Mouse (Mus musculus): ENCODE results near the gene Rgs10. TPM values are rescaled to one million over a fixed set of nuclear protein-coding genes. Genes with fewer than 3 reads are reported as not detected.

The Rgs10 gene
- 136 and 139 TPM in 2 replicates for polyA plus RNA-seq (2021; fragmentation: Nextera tagmentation)
- long read RNA-seq, experiment 1, transcript Rgs10-201 (5 exons, 880 nt) = major isoform, 46 of 65 reads
- long read RNA-seq, experiment 1, partial matches to known transcripts = 1 of 65 reads
- long read RNA-seq, experiment 1, other reads (novel, unspliced or antisense) = 18 of 65 reads
- long read RNA-seq, experiment 2, transcript Rgs10-201 (5 exons, 880 nt) = major isoform, 90 of 141 reads
- long read RNA-seq, experiment 2, partial matches to known transcripts = 20 of 141 reads
- long read RNA-seq, experiment 2, other reads (novel, unspliced or antisense) = 31 of 141 reads

DNA sequence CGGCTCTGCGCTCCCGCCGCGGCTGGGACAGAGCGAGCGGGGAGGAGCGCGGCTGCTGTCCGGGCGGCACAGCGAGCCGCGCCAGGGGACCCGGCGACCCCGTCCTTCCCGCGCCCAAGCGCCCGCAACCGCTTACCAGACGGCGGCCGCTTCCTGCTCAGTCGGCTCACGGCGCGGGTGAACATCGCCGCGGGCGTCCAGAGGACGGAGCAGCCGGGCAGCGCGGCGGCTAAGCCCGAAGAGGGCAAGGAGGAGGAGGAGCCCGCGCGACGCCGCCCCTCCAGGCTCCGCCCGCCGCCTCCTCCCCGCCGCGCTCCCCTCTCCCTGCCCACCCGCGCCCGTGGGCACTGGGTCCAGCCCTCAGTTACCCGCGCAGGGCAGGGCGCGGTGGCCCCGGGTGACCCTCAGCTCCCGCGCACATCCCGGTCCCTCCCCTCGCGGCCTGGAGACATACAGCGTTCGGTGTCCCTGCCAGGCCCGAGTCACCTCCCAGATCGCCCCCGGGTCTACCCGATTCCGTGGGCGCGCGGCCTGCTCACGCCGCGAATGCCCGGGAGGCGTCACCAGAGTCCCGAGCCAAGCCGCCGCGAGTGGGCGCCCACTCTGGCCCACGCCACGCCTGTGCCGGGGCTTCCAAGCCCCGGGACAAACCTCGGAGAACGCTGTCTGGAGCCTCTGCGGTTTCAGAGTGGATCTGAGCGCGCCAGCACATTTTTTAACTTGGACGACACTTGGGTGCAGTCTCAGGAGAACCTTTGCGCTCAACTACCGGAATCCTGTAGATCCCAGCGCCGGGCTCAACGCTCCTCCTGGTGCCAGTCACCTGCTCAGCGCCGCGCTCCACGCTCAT lies at the start of gene Rgs10:
Rgs10 (minus strand) TSS at position 829 of the 850 bp plus-strand sequence.

DNA sequence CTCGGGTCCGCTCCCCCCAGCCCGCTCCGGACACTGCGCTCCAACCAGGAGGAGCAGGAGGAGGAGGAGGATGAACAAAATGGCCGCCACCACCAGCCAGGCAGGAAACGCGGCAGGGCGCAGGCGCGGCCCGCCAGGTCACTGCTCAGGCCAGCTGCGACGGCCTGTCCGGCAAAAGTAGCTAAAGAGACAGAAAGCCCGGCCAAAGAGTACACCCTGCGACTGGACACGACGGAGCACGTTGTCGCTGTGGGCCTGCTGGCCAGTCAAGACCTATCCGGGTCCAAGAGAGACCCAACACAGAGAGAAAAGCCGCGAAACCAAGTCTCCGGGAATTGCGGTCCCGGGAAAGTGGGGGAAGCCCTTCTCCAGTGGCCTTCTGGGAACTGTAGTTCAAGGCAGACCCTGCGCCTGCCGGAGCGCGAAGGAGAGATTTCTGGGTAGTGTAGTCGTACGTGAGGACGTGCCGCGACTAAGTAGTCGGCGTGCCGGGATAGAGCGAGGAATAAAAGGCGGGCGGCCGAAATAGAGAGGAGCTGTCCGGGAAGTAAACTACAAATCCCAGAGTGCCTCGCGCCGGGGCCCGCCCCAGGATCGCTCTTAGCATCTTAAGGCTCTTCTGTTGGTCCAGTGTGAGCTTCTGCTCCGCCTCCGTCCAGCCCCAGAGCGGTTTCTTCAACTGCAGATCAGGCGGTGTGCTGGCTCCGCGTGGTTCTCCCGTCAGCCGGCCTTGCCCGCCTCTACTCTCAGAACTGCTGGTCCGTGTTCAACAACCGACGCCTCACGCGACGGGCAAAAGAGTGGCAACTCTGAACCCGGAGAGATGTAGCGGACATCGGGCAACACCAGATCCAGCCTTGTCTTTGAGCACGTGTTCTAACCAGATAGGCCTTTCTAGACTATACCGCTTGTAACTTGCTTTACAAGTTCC lies 43.0 kb upstream of the Rgs10 start, which contains the start of gene Tial1:
Tial1 (minus strand) TSS at position 433 of the 931 bp plus-strand sequence.

Other genes starting within 250 kb of the Rgs10 start
- 50.7 and 69.6 TPM in 2 replicates for gene Cox6a2, start 212.4 kb downstream of the Rgs10 start, polyA plus RNA-seq (2021; fragmentation: Nextera tagmentation)
- gene Armc5, start 181.4 kb downstream of the Rgs10 start, polyA plus RNA-seq (2021; fragmentation: Nextera tagmentation) = 7.6 and 9.1 TPM in 2 replicates
- gene 9130023H24Rik, start 180.7 kb downstream of the Rgs10 start, polyA plus RNA-seq (2021; fragmentation: Nextera tagmentation) = 3.0 and 4.5 TPM in 2 replicates
- 15.0 and 24.1 TPM in 2 replicates for gene Tgfb1i1, start 171.9 kb downstream of the Rgs10 start, polyA plus RNA-seq (2021; fragmentation: Nextera tagmentation)
- not detected in 2 replicates for gene Slc5a2, start 153.1 kb downstream of the Rgs10 start, polyA plus RNA-seq (2021; fragmentation: Nextera tagmentation)
- gene BC017158, start 120.6 kb downstream of the Rgs10 start, polyA plus RNA-seq (2021; fragmentation: Nextera tagmentation) = 10.4 and 19.9 TPM in 2 replicates
- 8.2 and 11.7 TPM in 2 replicates for gene Tial1, start 43.0 kb upstream of the Rgs10 start, polyA plus RNA-seq (2021; fragmentation: Nextera tagmentation)
- 2.8 and 5.3 TPM in 2 replicates for gene Bag3, start 104.9 kb upstream of the Rgs10 start, polyA plus RNA-seq (2021; fragmentation: Nextera tagmentation)
- gene Inpp5f, start 192.6 kb upstream of the Rgs10 start, polyA plus RNA-seq (2021; fragmentation: Nextera tagmentation) = 62.4 and 82.9 TPM in 2 replicates

Data from left cerebral cortex, adult 6 months (tissue).